Mouse (Mus musculus) ES-E14 (cell line): ENCODE results near the gene Wdr54. TPM values are rescaled to one million over a fixed set of nuclear protein-coding genes. Genes with fewer than 3 reads are reported as not detected.
A peak's percentile ranks its signal among the peaks of the same experiment; 100 is the strongest.

Source experiments
- DNase-seq: peaks from one replicate; pipeline ENCODE4 v3.0.0-alpha.2; 2013; ENCODE audit warnings: low read depth, low spot score
- H3K27ac ChIP-seq: 2 replicates; pipeline ENCODE4 v1.5.1; 2012; ENCODE audit warnings: low read depth, mild to moderate bottlenecking, low read length, moderate library complexity, mixed read lengths; ENCODE audit not compliant: poor library complexity, insufficient read depth, severe bottlenecking
- H3K36me3 ChIP-seq: 2 replicates; pipeline ENCODE4 v1.6.1; 2012; ENCODE audit warnings: mild to moderate bottlenecking, low read length, moderate library complexity, mixed read lengths; ENCODE audit not compliant: control insufficient read depth, poor library complexity, insufficient read depth, severe bottlenecking
- H3K4me1 ChIP-seq, 2 experiments: fragments of 150-350 bp in 1 of 2; sonication (generic) in 1 of 2; 2 replicates each; pipeline ENCODE4 v1.6.1; 2012; ENCODE audit warnings: low read length in 2 of 2, mild to moderate bottlenecking in 1 of 2, mixed read lengths in 1 of 2; ENCODE audit not compliant: control insufficient read depth in 2 of 2, insufficient read depth in 2 of 2, poor library complexity in 1 of 2
- H3K4me3 ChIP-seq, 2 experiments: fragments of 150-350 bp in 1 of 2; sonication (generic) in 1 of 2; 2 replicates each; pipeline ENCODE4 v1.5.1; 2012; ENCODE audit warnings: low read length in 2 of 2, low read depth in 1 of 2, mild to moderate bottlenecking in 1 of 2, mixed read lengths in 1 of 2; ENCODE audit not compliant: insufficient read depth in 1 of 2, poor library complexity in 1 of 2, severe bottlenecking in 1 of 2
- H3K9ac ChIP-seq: 2 replicates; pipeline ENCODE4 v1.6.1; 2012; ENCODE audit warnings: low read depth, mild to moderate bottlenecking, low read length, mixed read lengths; ENCODE audit not compliant: poor library complexity, insufficient read depth, severe bottlenecking
- H3K9me3 ChIP-seq: fragments of 150-350 bp; sonication (generic); 2 replicates; pipeline ENCODE4 v1.6.1; 2012; ENCODE audit warnings: low read depth, mild to moderate bottlenecking, low read length; ENCODE audit not compliant: control insufficient read depth, insufficient read depth
- CHD2 ChIP-seq: IDR thresholded peaks from 2 replicates; pipeline ENCODE4 v1.6.1; 2014; ENCODE audit warnings: mild to moderate bottlenecking, low read depth, low read length, inconsistent platforms
- HCFC1 ChIP-seq: IDR thresholded peaks from 2 replicates; pipeline ENCODE4 v1.6.1; 2012; ENCODE audit warnings: low read length, inconsistent platforms, borderline replicate concordance; ENCODE audit not compliant: insufficient read depth
- MAFK ChIP-seq: IDR thresholded peaks from 2 replicates; pipeline ENCODE4 v1.6.1; 2014; ENCODE audit warnings: mild to moderate bottlenecking, low read depth, low read length, inconsistent platforms; ENCODE audit not compliant: insufficient read depth
- ZC3H11A ChIP-seq: IDR thresholded peaks from 2 replicates; pipeline ENCODE4 v1.6.1; 2012; ENCODE audit warnings: low read depth, mild to moderate bottlenecking, inconsistent platforms, low read length, borderline replicate concordance
- ZNF384 ChIP-seq: IDR thresholded peaks from 2 replicates; pipeline ENCODE4 v1.6.1; 2012; ENCODE audit warnings: low read depth, low read length, inconsistent platforms
- in situ Hi-C, 2 experiments: fragments of 600-800 bp; cut with MboI; formaldehyde crosslinking; loops; one replicate each; pipeline ENCODE4 v1.15.1; 2025; ENCODE audit warnings: low sequenced_read_pairs in 2 of 2, inconsistent platforms in 1 of 2; ENCODE audit not compliant: unreplicated experiment in 2 of 2
- total RNA-seq: library from RNA; depleted of rRNA; stranded (reverse); fragments of 300-350 nt; gene quantifications from 2 replicates; pipeline ENCODE4 v1.2.3, GENCODE M21; 2012

Wdr54 gene
- total RNA-seq, 1 experiment = 3.7 TPM

DNA sequence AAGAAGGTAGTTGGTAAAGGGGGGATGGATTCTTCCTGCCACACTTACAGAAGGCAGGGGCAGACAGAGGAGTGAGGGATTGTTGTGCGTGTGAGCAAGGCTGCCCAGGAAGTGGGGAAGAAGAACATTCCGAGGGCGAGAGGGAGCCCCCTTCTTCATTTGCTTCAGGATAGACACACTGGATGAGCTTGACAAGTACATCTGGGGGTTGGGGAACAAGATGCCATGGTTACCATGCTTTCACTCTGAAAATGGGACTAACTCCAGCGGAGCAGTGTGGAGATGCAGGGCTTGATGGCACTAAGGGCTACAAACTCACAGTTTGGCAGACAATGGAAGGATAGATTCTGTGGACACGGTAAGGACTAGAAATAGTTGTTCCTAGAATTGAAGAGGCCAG, 14.9 kb upstream of the Wdr54 start:
- TF ChIP-seq MAFK = no peak
- no peak for TF ChIP-seq ZNF384
- TF ChIP-seq ZC3H11A = no peak
- TF ChIP-seq CHD2 = no peak
- no peak for TF ChIP-seq HCFC1
- no peaks in the 10 kb centered on the region; the same call in 1 of the 2 replicates for H3K36me3 ChIP-seq

DNA sequence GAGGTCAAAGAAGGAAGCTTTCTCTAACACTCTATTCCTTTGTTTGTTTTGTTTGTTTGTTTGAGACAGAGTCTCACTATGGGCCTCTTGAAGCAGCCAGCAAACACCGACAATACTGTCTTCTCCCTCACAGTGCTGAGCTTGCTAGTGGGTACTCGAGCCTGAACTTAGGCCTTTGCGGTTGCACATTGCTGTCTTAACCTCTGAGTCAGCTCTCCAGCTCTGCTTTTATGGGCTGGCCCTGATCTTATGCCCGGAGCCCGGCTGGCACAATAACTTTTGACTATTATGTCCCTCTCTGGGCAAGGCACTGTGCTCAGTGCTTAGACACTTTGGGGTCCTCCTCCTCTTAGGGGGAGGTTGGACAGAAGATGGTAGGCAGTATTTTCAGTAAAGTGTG, 13.7 kb upstream of the Wdr54 start:
- Histone ChIP-seq H3K4me1 (no peaks in the 10 kb centered on the region), H3K27ac (no peak overlapping the region), H3K4me3 (no peak overlapping the region), H3K9ac (no peak overlapping the region), H3K36me3 (no peaks in the 10 kb centered on the region), H3K9me3 (no peaks in the 10 kb centered on the region)
- no peak for TF ChIP-seq ZC3H11A
- no peak for TF ChIP-seq ZNF384
- TF ChIP-seq CHD2 = no peak
- no peak for TF ChIP-seq HCFC1
- TF ChIP-seq MAFK = no peak
- in situ Hi-C loops = no loop called here
- DNase-seq = no peak

More for the DNA sequence above, 14.9 kb upstream of the Wdr54 start:
- no peak overlapping the region for H3K4me3 ChIP-seq
- no peak for DNase-seq
- in situ Hi-C loops = no loop called here
- no peaks in the 10 kb centered on the region for H3K4me1 ChIP-seq
- H3K27ac ChIP-seq = no peak overlapping the region
- no peaks in the 10 kb centered on the region for H3K9me3 ChIP-seq
- no peak overlapping the region; the same call in 1 of the 2 replicates for H3K9ac ChIP-seq

DNA sequence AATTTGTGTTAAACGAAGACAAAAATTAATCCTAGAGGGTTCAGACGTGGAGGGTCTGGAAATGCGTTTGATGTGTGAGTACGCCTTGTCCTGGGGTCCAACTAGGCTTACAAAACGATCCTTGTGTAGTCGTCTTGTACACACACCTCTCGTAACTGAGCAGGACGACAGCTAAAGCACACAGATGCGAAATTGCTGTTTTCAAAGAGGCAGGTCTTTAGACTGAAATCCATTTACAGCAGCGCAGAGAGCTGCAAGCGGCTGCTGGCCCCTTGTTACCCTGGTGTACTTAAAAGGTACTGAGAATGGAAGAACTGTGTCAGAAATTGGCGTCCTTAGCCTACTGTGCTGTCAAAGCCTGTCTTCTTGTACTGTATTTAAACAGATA, 10.0 kb upstream of the Wdr54 start:
- Histone ChIP-seq H3K4me1 (no peaks in the 10 kb centered on the region), H3K27ac (no peak overlapping the region), H3K9ac (peak overlapping the region; percentile 88), H3K4me3 (peak overlapping the region; percentile 58 to 90), H3K36me3 (no peaks in the 10 kb centered on the region), H3K9me3 (no peaks in the 10 kb centered on the region)
- in situ Hi-C loops = no loop called here
- no peak for DNase-seq
- TF ChIP-seq HCFC1 (no peak), CHD2 (no peak), ZC3H11A (no peak), MAFK (no peak), ZNF384 (no peak)

DNA sequence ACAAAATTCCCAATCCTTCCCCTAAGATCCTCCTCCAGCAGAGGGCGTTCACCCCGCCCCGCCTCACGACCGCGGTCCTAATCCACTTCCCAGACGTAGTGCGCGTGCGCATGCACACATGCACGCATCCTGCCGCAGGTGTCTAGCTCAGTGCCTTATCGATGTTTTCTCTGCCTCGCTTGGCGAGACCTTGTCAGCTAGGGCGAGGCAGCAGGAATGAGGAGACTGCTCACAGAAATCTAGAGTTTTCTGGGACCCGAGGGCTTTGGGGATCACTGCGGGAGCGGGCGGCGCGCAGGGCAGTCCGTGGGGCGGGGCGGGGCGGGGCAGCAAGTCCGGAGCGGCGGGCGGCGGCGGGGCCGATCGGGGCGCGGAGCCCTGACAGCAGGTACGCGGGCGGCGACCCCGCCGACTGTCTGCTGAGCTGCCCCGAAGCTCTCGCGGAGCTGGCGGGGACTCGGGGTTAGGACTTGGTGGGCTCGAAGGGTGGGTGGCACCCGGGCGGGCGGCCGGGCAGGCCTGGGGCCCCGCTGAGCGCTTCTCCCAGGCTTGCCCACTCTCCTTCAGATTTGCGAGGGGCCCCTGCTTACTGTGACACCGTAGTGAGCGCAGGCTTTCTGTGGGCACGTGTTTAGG, 9.5 kb upstream of the Wdr54 start, which contains the start of gene Dctn1:
Gene Dctn1 (plus strand): TSS at position 314 of the 636 bp plus-strand sequence.
- Histone ChIP-seq H3K9me3 (no peaks in the 10 kb centered on the region), H3K9ac (peak within 1 kb of the TSS; percentile 92), H3K27ac (peak within 1 kb of the TSS; percentile 63; the same call in 1 of the 2 replicates), H3K4me1 (no peaks in the 10 kb centered on the region), H3K4me3 (peak within 1 kb of the TSS; percentile 58 to 90), H3K36me3 (no peaks in the 10 kb centered on the region)
- DNase-seq = peak; percentile 89
- in situ Hi-C loops = no loop called here
- TF ChIP-seq HCFC1 = peak; percentile 73; the same call in 1 of the 2 replicates
- no peak for TF ChIP-seq ZNF384

DNA sequence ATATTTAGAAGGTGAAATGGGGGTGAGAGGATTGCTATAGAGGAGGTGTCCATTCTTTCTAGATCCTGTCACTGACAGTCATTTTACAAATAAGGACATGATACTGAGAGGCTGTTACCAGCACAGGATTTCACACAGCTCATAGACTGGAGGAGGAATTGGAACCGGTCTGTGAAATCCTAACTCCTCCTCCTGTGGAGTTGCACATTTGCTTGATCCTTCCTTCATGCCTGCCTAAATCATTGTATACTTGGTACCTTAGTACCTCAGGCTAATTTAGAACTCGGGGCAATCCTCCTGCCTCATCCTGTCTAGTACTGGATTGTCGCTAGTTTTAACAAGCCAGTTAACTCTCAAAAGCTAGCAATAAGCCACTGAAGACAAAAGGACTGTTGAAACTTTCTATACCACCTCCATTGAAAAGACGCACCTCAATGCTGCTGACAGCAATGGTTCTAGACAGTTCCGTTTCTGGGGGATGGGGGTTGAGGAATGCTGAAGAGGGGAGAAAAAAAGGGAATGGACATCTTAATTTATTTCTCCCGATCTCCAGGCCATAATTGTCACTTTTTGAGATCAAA, 8.9 kb upstream of the Wdr54 start:
- Histone ChIP-seq H3K4me1 (no peaks in the 10 kb centered on the region), H3K27ac (no peak overlapping the region), H3K4me3 (peak overlapping the region; percentile 21 to 29; a peak in 3 of 4 replicates), H3K9ac (peak overlapping the region; percentile 52; the same call in 1 of the 2 replicates), H3K9me3 (no peaks in the 10 kb centered on the region), H3K36me3 (no peaks in the 10 kb centered on the region)
- in situ Hi-C loops = no loop called here
- DNase-seq = no peak
- TF ChIP-seq HCFC1 = no peak
- TF ChIP-seq ZC3H11A = no peak
